Comparison of ENCODE assay signal across 9 mouse cellular contexts in genomic region chr4:130174335-130175031, GRCm38 (mm10). TPM values are rescaled to one million over a fixed set of nuclear protein-coding genes. Genes with fewer than 3 reads are reported as not detected.
A peak's percentile ranks its signal among the peaks of the same experiment; 100 is the strongest.
DNase-seq lines count a peak whose midpoint lies in the region; ATAC-seq lines count a peak whose summit lies in the region.
"Had no signal": no experiment of that assay in that cellular context is flagged by ENCODE, and none has a peak within 500 bp of the region (broad histone marks: within the 10 kb centered on the region; RNA-seq: fewer than 3 reads in every experiment).

No protein-coding gene starts in this region.

- H3K27ac ChIP-seq in forebrain, embryonic 10.5 days, result peak overlapping the region; percentile 72
- H3K27ac ChIP-seq in limb, embryonic 12.5 days, result no peak overlapping the region
- no peak overlapping the region for H3K27ac ChIP-seq in midbrain, embryonic 13.5 days

- peak overlapping the region; percentile 45 for H3K4me3 ChIP-seq in forebrain, embryonic 10.5 days
- peak overlapping the region; percentile 30 for H3K4me3 ChIP-seq in limb, embryonic 12.5 days (replicated peaks)
- H3K4me3 ChIP-seq in midbrain, embryonic 13.5 days (replicated peaks), result peak overlapping the region; percentile 13; the same call in 1 of the 2 replicates

- H3K9me3 ChIP-seq in forebrain, embryonic 10.5 days, result no peaks in the 10 kb centered on the region
- H3K9me3 ChIP-seq in limb, embryonic 12.5 days, result no peaks in the 10 kb centered on the region
- H3K9me3 ChIP-seq in midbrain, embryonic 13.5 days, result no peaks in the 10 kb centered on the region

- peak overlapping the region; percentile 57 for H3K4me2 ChIP-seq in limb, embryonic 12.5 days
- H3K4me2 ChIP-seq in midbrain, embryonic 13.5 days (replicated peaks), result peak overlapping the region; percentile 34; the same call in 1 of the 2 replicates

- no peaks in the 10 kb centered on the region for H3K36me3 ChIP-seq in forebrain, embryonic 10.5 days (replicated peaks)
- no peaks in the 10 kb centered on the region for H3K36me3 ChIP-seq in limb, embryonic 12.5 days
- no peaks in the 10 kb centered on the region for H3K36me3 ChIP-seq in midbrain, embryonic 13.5 days

- peaks cover 60% of the 10 kb centered on the region for H3K27me3 ChIP-seq in forebrain, embryonic 10.5 days (ENCODE audit: poor library complexity, severe bottlenecking)
- H3K27me3 ChIP-seq in limb, embryonic 12.5 days, result peaks cover 33% of the 10 kb centered on the region
- peaks cover 40% of the 10 kb centered on the region for H3K27me3 ChIP-seq in midbrain, embryonic 13.5 days

- WGBS in forebrain, embryonic 10.5 days, result 4% methylated on average over 25 of the region's 25 CpGs
- WGBS in limb, embryonic 12.5 days, result 3% methylated on average over 25 of the region's 25 CpGs
- 4% methylated on average over 25 of the region's 25 CpGs for WGBS in midbrain, embryonic 13.5 days

- peaks cover 58% of the 10 kb centered on the region for H3K4me1 ChIP-seq in forebrain, embryonic 10.5 days
- H3K4me1 ChIP-seq in limb, embryonic 12.5 days (replicated peaks), result peaks cover 49% of the 10 kb centered on the region
- peaks cover 19% of the 10 kb centered on the region for H3K4me1 ChIP-seq in midbrain, embryonic 13.5 days (replicated peaks)

- H3K9ac ChIP-seq in limb, embryonic 12.5 days (replicated peaks), result peak overlapping the region; percentile 45; the same call in 1 of the 2 replicates
- no peak overlapping the region for H3K9ac ChIP-seq in midbrain, embryonic 13.5 days (replicated peaks)

- DNase-seq in thymus, postnatal 4 days, result peak; percentile 31
- DNase-seq in thymus, postnatal 0 days (ENCODE audit: low spot score), result no peak
- DNase-seq in forebrain, embryonic 10.5 days (ENCODE audit: extremely low spot score, low spot score), result peak; percentile 49
- DNase-seq in heart, postnatal 4 days, result peak; percentile 75
- peak; percentile 67 for DNase-seq in urinary bladder, postnatal 10 days (ENCODE audit: low spot score)
- DNase-seq in right cerebral cortex, postnatal 36 days (ENCODE audit: low spot score in 2 of 2), result no peak

- peak; percentile 61; the same call in 1 of the 2 replicates for ATAC-seq in limb, embryonic 12.5 days (ENCODE audit: insufficient number of reproducible peaks, insufficient read depth, low FRiP score, low TSS enrichment, low read depth)
- 0 out of 2 replicates have a peak, but pooled peaks have one; percentile 27 for ATAC-seq in midbrain, embryonic 13.5 days

RNA-seq across cellular contexts. Expression of gene Tinagl1, which starts 0.4 kb away (rescaled TPM):
- polyA plus RNA-seq in thymus, postnatal 0 days (2015; fragmentation: Nextera tagmentation; extraction: Ambion mirVana), result 47.3 and 52.2 TPM in 2 replicates
- 7.2 and 7.6 TPM in 2 replicates for polyA plus RNA-seq in forebrain, embryonic 10.5 days (2016; fragmentation: Nextera tagmentation; extraction: Ambion mirVana)
- 10 to 100 TPM; 68.9 to 69.4 TPM for total RNA-seq in heart, postnatal 4 days (2021)
- 7.8 and 10.3 TPM in 2 replicates for polyA plus RNA-seq in limb, embryonic 12.5 days (2016; fragmentation: Nextera tagmentation; extraction: Ambion mirVana)
- 2.4 and 2.5 TPM in 2 replicates for polyA plus RNA-seq in midbrain, embryonic 13.5 days (2015; fragmentation: Nextera tagmentation; extraction: Ambion mirVana)

RNA-seq across cellular contexts. Expression of gene Hcrtr1, which starts 35.3 kb away (rescaled TPM):
- 0.28 and 0.34 TPM in 2 replicates for polyA plus RNA-seq in thymus, postnatal 0 days (2015; fragmentation: Nextera tagmentation; extraction: Ambion mirVana)
- 0.32 and 0.36 TPM in 2 replicates for polyA plus RNA-seq in forebrain, embryonic 10.5 days (2016; fragmentation: Nextera tagmentation; extraction: Ambion mirVana)
- total RNA-seq in heart, postnatal 4 days (2021), result not detected
- polyA plus RNA-seq in limb, embryonic 12.5 days (2016; fragmentation: Nextera tagmentation; extraction: Ambion mirVana), result not detected in 2 replicates
- polyA plus RNA-seq in midbrain, embryonic 13.5 days (2015; fragmentation: Nextera tagmentation; extraction: Ambion mirVana), result 0.41 and 0.94 TPM in 2 replicates

RNA-seq across cellular contexts. Expression of gene Gm853, which starts 47.7 kb away (rescaled TPM):
- polyA plus RNA-seq in thymus, postnatal 0 days (2015; fragmentation: Nextera tagmentation; extraction: Ambion mirVana), result 0.05 TPM in 1 of 2 replicates, not detected in the other
- polyA plus RNA-seq in forebrain, embryonic 10.5 days (2016; fragmentation: Nextera tagmentation; extraction: Ambion mirVana), result not detected in 2 replicates
- not detected for total RNA-seq in heart, postnatal 4 days (2021)
- polyA plus RNA-seq in limb, embryonic 12.5 days (2016; fragmentation: Nextera tagmentation; extraction: Ambion mirVana), result not detected in 2 replicates
- polyA plus RNA-seq in midbrain, embryonic 13.5 days (2015; fragmentation: Nextera tagmentation; extraction: Ambion mirVana), result 0.24 TPM in 1 of 2 replicates, not detected in the other
- total RNA-seq: adrenal gland, postnatal 4 days had no signal

Comparison
In these comparisons a context has a peak if more than half of its experiments do, and no peak if none do; other contexts are left out.
1. DNase-seq: peak in thymus, postnatal 4 days (single experiment), forebrain, embryonic 10.5 days (single experiment), heart, postnatal 4 days (single experiment) and urinary bladder, postnatal 10 days (single experiment); none in thymus, postnatal 0 days (single experiment) and right cerebral cortex, postnatal 36 days (0 of 2).
2. Peak in every context shown above with its lines, with median percentiles within 50 percentile points of each other: H3K4me3 ChIP-seq.